Mouse (Mus musculus): ENCODE results near the gene Grik1. TPM values are rescaled to one million over a fixed set of nuclear protein-coding genes. Genes with fewer than 3 reads are reported as not detected.

Grik1 gene
- polyA plus RNA-seq, 1 experiment from 2014 or later: 0.49 TPM

DNA sequence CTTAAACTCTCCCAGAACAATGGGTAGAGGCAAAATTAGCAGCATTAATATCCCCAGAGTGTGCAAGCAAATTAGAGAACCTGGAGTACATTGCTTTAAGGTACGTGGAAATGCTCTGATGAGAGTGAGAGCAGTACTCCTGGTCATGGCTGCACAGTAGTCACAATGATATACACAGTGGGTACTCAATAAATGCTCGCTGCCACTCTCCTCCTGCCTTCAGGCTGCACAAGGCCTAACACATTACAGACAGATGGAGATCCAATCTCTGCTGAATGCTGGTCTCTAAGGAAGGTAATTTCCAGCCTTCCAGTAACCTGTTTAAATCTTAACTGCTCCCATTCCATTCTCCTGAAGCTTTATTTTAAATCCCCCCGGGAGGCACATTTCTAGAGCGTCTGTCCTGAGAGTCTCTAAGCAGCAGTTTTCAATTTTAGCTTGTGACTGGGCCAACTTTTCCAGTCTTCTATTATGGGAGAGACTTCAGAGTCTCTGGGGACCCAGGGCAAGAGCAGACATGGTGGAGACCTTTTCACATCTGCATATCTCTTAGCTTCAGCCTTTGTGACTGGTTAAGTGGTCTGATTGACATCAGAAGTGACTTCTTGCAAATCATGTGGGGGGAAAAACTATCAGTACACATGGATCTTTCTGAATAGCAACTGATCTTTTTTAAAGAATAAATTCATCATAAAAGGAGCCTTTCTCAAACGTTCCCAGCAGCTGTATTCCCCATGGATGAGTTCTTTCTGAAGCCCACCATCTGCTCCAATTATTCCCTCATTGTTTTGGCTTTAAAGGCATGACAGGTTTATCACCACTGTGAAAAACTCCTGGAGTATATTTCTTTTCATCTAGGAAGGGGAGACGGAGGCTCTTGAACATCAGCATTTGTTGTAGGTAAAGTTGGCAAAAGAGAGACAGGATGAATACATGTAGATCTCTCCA lies 373.6 kb downstream of the Grik1 start:
- Histone ChIP-seq H3K9ac (no peak overlapping the region), H3K9me3 (no peaks in the 10 kb centered on the region), H3K36me3 (no peaks in the 10 kb centered on the region), H3K27ac (replicated peaks) (no peak overlapping the region), H3K4me1 (peaks cover 12% of the 10 kb centered on the region), H3K27me3 (replicated peaks) (no peaks in the 10 kb centered on the region), H3K4me3 (no peak overlapping the region), H3K4me2 (no peak overlapping the region)
- no peak for ATAC-seq (ENCODE audit: extremely low read depth, insufficient number of reproducible peaks, low FRiP score, low TSS enrichment)
- WGBS: 54% methylated on average over 6 of the region's 6 CpGs

GRCm38 (mm10) chr16:87915156-87915555 lies 374.9 kb downstream of the Grik1 start:
- no peak for ATAC-seq (ENCODE audit: extremely low read depth, insufficient number of reproducible peaks, low FRiP score, low TSS enrichment)
- Histone ChIP-seq H3K36me3 (no peaks in the 10 kb centered on the region), H3K4me3 (no peak overlapping the region), H3K4me2 (no peak overlapping the region), H3K9me3 (no peaks in the 10 kb centered on the region), H3K4me1 (peaks cover 12% of the 10 kb centered on the region), H3K27me3 (replicated peaks) (no peaks in the 10 kb centered on the region), H3K9ac (no peak overlapping the region), H3K27ac (replicated peaks) (no peak overlapping the region)
- WGBS: 58% methylated on average over 4 of the region's 4 CpGs

DNA sequence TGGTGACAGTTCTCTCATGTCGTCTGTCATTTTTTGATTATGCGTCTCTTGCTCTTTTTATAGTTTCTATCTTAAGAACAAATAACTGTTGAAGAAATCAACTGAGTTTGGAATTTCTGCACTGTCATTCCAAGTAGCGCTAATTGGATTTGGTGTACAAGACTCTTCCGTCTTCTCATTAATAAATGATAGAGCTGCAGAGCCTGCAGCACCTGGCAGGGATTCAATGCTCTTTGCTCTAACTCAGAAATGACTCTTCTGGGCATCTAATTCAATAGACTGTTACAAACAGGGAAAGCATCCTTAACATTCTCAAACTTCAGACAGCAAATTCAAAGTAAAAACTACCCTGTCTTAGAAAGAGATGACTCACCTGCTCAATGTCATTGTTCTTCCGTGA lies 376.3 kb downstream of the Grik1 start:
- H3K27ac ChIP-seq (replicated peaks): no peak overlapping the region
- no peak overlapping the region for H3K4me3 ChIP-seq
- H3K9ac ChIP-seq: no peak overlapping the region
- H3K27me3 ChIP-seq (replicated peaks): no peaks in the 10 kb centered on the region
- H3K4me1 ChIP-seq: peaks cover 12% of the 10 kb centered on the region
- no peak overlapping the region for H3K4me2 ChIP-seq
- H3K36me3 ChIP-seq: no peaks in the 10 kb centered on the region
- no peaks in the 10 kb centered on the region for H3K9me3 ChIP-seq
- ATAC-seq (ENCODE audit: extremely low read depth, insufficient number of reproducible peaks, low FRiP score, low TSS enrichment): no peak
- 74% methylated on average over 5 of the region's 5 CpGs for WGBS

DNA sequence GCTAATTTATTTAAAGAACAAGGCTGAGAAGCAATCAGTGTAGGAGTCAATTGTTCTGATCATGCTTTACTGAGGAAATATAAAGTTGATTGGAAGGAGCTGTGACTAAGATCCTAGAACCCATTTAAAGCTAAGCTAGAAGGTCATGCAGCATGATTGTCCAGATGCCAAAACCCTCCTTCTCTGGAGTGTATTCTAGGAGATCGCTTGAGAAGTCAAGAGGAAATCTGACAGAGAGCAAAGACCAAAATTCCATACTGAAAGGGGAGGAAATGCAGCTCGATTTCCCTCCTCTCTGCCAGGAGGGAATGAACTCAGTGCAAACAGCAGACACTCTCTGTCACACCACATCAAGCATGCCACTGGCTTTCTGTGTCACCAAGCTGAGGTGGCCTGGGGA lies 378.9 kb downstream of the Grik1 start:
- no peak for ATAC-seq (ENCODE audit: extremely low read depth, insufficient number of reproducible peaks, low FRiP score, low TSS enrichment)
- WGBS: 20% methylated on average over 2 of the region's 2 CpGs

DNA sequence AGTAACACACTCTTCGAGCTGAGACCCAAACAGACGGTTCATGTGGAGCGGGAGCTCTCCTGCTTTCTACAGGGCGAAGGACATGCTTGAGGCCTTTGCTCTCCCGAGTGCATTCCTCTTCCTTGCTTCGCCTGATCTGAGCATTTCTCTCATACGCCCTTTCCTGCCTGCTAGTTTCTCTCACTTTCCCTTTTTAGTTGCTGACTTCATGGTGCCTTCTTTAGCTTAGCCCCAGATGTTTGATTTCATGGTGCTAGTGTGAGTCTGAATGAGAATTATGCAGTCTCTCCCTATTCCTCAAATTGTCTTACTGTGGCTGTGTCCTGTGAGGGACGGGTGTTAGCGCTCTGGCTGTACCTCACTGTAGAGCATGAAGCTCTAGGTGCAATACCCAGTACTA lies 388.0 kb downstream of the Grik1 start:
- H3K27me3 ChIP-seq (replicated peaks): no peaks in the 10 kb centered on the region
- no peak overlapping the region for H3K27ac ChIP-seq (replicated peaks)
- H3K9ac ChIP-seq: no peak overlapping the region
- H3K4me1 ChIP-seq: no peaks in the 10 kb centered on the region
- no peak overlapping the region for H3K4me2 ChIP-seq
- no peak overlapping the region for H3K4me3 ChIP-seq
- ATAC-seq (ENCODE audit: extremely low read depth, insufficient number of reproducible peaks, low FRiP score, low TSS enrichment): no peak
- WGBS: 57% methylated on average over 9 of the region's 9 CpGs
- H3K36me3 ChIP-seq: no peaks in the 10 kb centered on the region
- no peaks in the 10 kb centered on the region for H3K9me3 ChIP-seq

More for the DNA sequence above, 378.9 kb downstream of the Grik1 start:
- Histone ChIP-seq H3K4me3 (no peak overlapping the region), H3K27me3 (replicated peaks) (no peaks in the 10 kb centered on the region), H3K36me3 (no peaks in the 10 kb centered on the region), H3K4me2 (no peak overlapping the region), H3K9ac (no peak overlapping the region), H3K9me3 (no peaks in the 10 kb centered on the region), H3K27ac (replicated peaks) (no peak overlapping the region), H3K4me1 (peaks cover 2% of the 10 kb centered on the region)

- H3K4me1 ChIP-seq: no peaks in the 10 kb centered on the region
- H3K9ac ChIP-seq: no peak overlapping the region
- no peak overlapping the region for H3K4me2 ChIP-seq
- H3K36me3 ChIP-seq: no peaks in the 10 kb centered on the region
- H3K27ac ChIP-seq (replicated peaks): no peak overlapping the region
- H3K9me3 ChIP-seq: no peaks in the 10 kb centered on the region
- no peak for ATAC-seq (ENCODE audit: extremely low read depth, insufficient number of reproducible peaks, low FRiP score, low TSS enrichment)
- WGBS: 80% methylated on average over 2 of the region's 2 CpGs
- no peak overlapping the region for H3K4me3 ChIP-seq
- H3K27me3 ChIP-seq (replicated peaks): no peaks in the 10 kb centered on the region
These were observed 388.9 kb downstream of the Grik1 start for GRCm38 (mm10) chr16:87901189-87901588.

GRCm38 (mm10) chr16:87875927-87876326 lies 414.1 kb downstream of the Grik1 start:
- Histone ChIP-seq H3K4me1 (no peaks in the 10 kb centered on the region), H3K27me3 (replicated peaks) (no peaks in the 10 kb centered on the region), H3K4me2 (no peak overlapping the region), H3K9ac (no peak overlapping the region), H3K27ac (replicated peaks) (no peak overlapping the region), H3K4me3 (no peak overlapping the region), H3K9me3 (no peaks in the 10 kb centered on the region), H3K36me3 (no peaks in the 10 kb centered on the region)
- ATAC-seq (ENCODE audit: extremely low read depth, insufficient number of reproducible peaks, low FRiP score, low TSS enrichment): no peak
- 67% methylated on average over 2 of the region's 2 CpGs for WGBS

GRCm38 (mm10) chr16:87864526-87864925 lies 425.5 kb downstream of the Grik1 start:
- Histone ChIP-seq H3K4me2 (no peak overlapping the region), H3K27ac (replicated peaks) (no peak overlapping the region), H3K4me1 (no peaks in the 10 kb centered on the region), H3K9me3 (no peaks in the 10 kb centered on the region), H3K4me3 (no peak overlapping the region), H3K9ac (no peak overlapping the region), H3K36me3 (no peaks in the 10 kb centered on the region), H3K27me3 (replicated peaks) (no peaks in the 10 kb centered on the region)
- ATAC-seq (ENCODE audit: extremely low read depth, insufficient number of reproducible peaks, low FRiP score, low TSS enrichment): no peak
- 75% methylated on average over 6 of the region's 6 CpGs for WGBS

DNA sequence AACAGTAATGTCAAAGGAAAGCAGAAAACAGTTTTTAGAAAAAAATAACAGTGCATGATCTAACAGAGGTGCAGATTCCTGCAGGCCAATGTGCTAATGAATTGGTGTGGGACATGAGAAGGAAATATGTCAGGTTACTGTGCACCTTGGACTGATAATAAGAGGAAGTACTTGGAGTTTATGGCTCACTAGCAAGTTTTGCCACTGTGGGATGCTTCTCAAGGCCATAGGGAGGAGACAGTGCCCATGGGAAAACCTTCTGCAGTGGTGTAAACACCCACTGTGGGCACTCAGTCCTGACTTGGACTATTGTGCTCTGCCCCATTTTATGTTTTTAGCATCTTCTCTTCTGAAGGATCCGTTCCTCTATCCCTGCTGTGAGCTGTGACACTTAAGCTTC lies 428.3 kb downstream of the Grik1 start:
- Histone ChIP-seq H3K9ac (no peak overlapping the region), H3K27me3 (replicated peaks) (no peaks in the 10 kb centered on the region), H3K9me3 (no peaks in the 10 kb centered on the region), H3K4me1 (no peaks in the 10 kb centered on the region), H3K4me2 (no peak overlapping the region), H3K36me3 (no peaks in the 10 kb centered on the region), H3K4me3 (no peak overlapping the region), H3K27ac (replicated peaks) (no peak overlapping the region)
- WGBS: 52% methylated on average over 1 of the region's 1 CpGs
- ATAC-seq (ENCODE audit: extremely low read depth, insufficient number of reproducible peaks, low FRiP score, low TSS enrichment): no peak

DNA sequence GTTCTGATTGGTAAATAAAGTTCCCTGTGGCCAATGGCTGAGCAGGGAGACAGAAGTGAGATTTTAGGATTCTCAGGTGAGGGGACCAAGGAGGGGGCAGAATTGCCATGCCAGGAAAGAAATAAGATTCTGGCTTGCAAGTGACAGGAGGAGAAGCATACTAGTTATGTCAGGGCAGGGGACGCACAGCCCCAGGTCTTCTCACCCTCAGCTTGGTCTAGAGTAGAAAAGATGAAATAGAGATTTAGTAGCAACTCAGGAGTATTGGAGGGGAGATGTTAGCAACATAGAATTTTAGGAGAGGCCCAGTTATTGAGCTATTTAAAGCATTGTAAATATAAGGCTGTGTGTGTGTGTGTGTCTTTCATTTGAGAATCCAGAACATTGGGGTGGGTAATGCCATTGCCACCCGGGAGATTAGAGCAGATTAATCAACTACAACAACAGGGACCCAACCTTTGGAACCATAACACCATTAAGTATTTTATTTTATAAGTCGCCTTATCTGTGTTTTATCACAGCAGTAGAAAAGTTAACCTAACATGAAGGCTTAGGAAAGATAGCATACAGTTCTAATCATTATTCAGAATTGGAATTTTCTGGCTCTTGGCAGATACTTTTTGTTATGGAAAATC lies 436.5 kb downstream of the Grik1 start:
- no peak for ATAC-seq (ENCODE audit: extremely low read depth, insufficient number of reproducible peaks, low FRiP score, low TSS enrichment)
- WGBS: 71% methylated on average over 3 of the region's 3 CpGs
- Histone ChIP-seq H3K4me1 (no peaks in the 10 kb centered on the region), H3K9ac (no peak overlapping the region), H3K4me3 (no peak overlapping the region), H3K4me2 (no peak overlapping the region), H3K27ac (replicated peaks) (no peak overlapping the region), H3K9me3 (no peaks in the 10 kb centered on the region), H3K27me3 (replicated peaks) (no peaks in the 10 kb centered on the region), H3K36me3 (no peaks in the 10 kb centered on the region)

DNA sequence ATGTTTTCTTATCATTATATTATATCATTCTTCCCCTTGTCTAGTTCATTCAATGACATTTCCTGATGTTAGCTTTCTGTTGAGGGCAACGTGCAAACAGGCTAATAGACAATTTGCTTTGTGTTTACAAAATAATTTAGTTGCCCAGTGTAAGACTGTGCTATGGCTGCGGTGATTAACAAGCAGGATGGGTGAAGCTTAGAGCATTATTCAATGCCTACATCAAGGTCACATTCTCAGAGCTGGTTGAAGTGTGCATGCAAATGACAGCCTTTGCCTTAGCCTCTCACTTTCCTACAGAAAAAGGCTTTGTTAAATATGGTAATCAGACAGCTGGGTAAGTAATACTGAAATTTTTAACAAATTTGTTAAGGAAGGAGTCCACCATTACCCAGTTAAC lies 438.5 kb downstream of the Grik1 start:
- no peak overlapping the region for H3K4me2 ChIP-seq
- H3K4me1 ChIP-seq: no peaks in the 10 kb centered on the region
- ATAC-seq (ENCODE audit: extremely low read depth, insufficient number of reproducible peaks, low FRiP score, low TSS enrichment): no peak
- no peaks in the 10 kb centered on the region for H3K36me3 ChIP-seq
- H3K27ac ChIP-seq (replicated peaks): no peak overlapping the region
- 69% methylated on average over 2 of the region's 2 CpGs for WGBS
- no peaks in the 10 kb centered on the region for H3K27me3 ChIP-seq (replicated peaks)
- no peak overlapping the region for H3K4me3 ChIP-seq
- H3K9ac ChIP-seq: no peak overlapping the region
- no peaks in the 10 kb centered on the region for H3K9me3 ChIP-seq

DNA sequence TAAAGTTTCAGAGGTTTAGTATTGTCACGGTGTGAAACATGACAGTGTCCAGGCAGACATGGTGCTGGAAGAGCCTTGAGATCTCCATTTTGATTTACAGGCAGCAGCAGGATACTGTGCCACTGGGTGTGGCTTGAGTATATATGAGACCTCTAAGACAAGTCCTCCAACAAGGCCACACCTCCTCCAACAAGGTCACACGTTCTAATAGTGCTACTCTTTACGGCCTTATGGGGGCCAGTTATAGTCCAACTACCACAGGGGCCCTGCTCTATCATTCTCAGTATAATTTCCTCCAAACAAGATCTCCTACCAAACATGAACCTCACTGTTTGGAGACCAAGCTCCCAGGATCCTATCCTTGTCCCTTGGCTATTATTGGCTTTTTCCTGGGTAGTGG lies 441.3 kb downstream of the Grik1 start:
- ATAC-seq (ENCODE audit: extremely low read depth, insufficient number of reproducible peaks, low FRiP score, low TSS enrichment): no peak
- H3K4me2 ChIP-seq: no peak overlapping the region
- WGBS: 71% methylated on average over 3 of the region's 3 CpGs

More for the DNA sequence above, 441.3 kb downstream of the Grik1 start:
- Histone ChIP-seq H3K36me3 (no peaks in the 10 kb centered on the region), H3K27ac (replicated peaks) (no peak overlapping the region), H3K9ac (no peak overlapping the region), H3K27me3 (replicated peaks) (no peaks in the 10 kb centered on the region), H3K4me3 (no peak overlapping the region), H3K4me1 (no peaks in the 10 kb centered on the region; the same call in 1 of the 2 replicates), H3K9me3 (no peaks in the 10 kb centered on the region)

Data from heart, embryonic 13.5 days (tissue).